ENCODE assay signal across 8 mouse cellular contexts in the genomic region with DNA sequence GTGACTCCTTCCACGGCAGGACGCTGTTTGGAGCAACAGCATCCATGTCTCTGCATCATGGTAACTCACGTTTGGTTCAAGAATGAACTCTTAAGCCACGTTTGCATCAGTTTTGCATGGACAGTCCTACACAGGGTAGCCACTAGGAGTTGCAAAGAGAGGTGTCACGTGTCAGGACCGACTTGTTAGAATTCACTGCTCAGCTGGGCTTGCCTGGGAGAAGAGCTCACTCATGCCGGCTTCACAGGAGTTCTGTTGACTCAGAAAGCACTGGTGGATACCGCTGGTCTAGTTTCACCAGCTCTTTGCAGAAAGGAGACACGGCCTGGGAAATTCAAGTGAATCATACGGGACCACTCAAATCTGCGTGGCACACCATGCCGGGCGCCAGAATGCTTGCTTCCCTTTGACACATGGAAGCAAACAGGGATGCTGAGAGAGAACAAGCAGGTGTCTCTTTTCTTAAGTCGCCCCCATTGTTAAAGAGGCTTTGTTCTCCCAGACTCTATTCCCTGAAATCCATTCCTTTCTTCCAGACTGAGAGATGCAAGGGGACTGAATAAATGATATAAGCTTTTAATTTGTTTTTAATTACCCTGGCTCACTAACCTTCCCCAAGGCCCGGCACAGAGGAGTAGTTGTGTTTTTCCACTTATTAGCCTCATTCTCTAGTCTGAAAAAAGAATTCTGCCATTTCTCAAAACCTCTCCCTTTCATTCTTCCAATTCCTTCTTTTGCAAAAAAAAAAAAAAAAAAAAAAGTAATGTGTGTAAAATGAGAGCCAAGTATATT. TPM values are rescaled to one million over a fixed set of nuclear protein-coding genes. Genes with fewer than 3 reads are reported as not detected.
DNase-seq lines count a peak whose midpoint lies in the region; ATAC-seq lines count a peak whose summit lies in the region.

No protein-coding gene starts in this region.

- 6% methylated on average over 15 of the region's 15 CpGs for WGBS in forebrain, embryonic 15.5 days
- 18% methylated on average over 15 of the region's 15 CpGs for WGBS in midbrain, embryonic 11.5 days

- H3K4me2 ChIP-seq in forebrain, embryonic 15.5 days (replicated peaks), result no peak overlapping the region
- no peak overlapping the region for H3K4me2 ChIP-seq in midbrain, embryonic 11.5 days

- H3K27ac ChIP-seq in forebrain, embryonic 15.5 days (replicated peaks), result peak overlapping the region; percentile 81
- peak overlapping the region; percentile 44 for H3K27ac ChIP-seq in midbrain, embryonic 11.5 days (ENCODE audit: low read depth, low read length)

- H3K9ac ChIP-seq in forebrain, embryonic 15.5 days (replicated peaks), result no peak overlapping the region
- H3K9ac ChIP-seq in midbrain, embryonic 11.5 days (ENCODE audit: low read length), result 0 out of 2 replicates have a peak overlapping the region, but pooled peaks have one; percentile 12

- no peak for DNase-seq in frontal cortex, postnatal 14 days (ENCODE audit: low spot score in 2 of 2)
- DNase-seq in ES-CJ7 (ENCODE audit: low read depth, low spot score), result peak; percentile 31
- DNase-seq in midbrain, embryonic 11.5 days (ENCODE audit: low spot score, missing footprints), result peak; percentile 94
- no peak for DNase-seq in cerebellum, postnatal 36 days
- DNase-seq in cerebellum, postnatal 10 days, result no peak
- no peak for DNase-seq in kidney, postnatal 36 days

- no peaks in the 10 kb centered on the region for H3K27me3 ChIP-seq in forebrain, embryonic 15.5 days
- no peaks in the 10 kb centered on the region for H3K27me3 ChIP-seq in midbrain, embryonic 11.5 days (ENCODE audit: control insufficient read depth, insufficient read depth, low read length)

- peak; percentile 67 for ATAC-seq in frontal cortex, adult (ENCODE audit: low TSS enrichment)
- peak; percentile 69 for ATAC-seq in forebrain, embryonic 15.5 days (replicated peaks)
- peak; percentile 60 for ATAC-seq in midbrain, embryonic 11.5 days (ENCODE audit: low FRiP score)

- no peaks in the 10 kb centered on the region for H3K36me3 ChIP-seq in forebrain, embryonic 15.5 days
- no peaks in the 10 kb centered on the region for H3K36me3 ChIP-seq in midbrain, embryonic 11.5 days (ENCODE audit: control insufficient read depth, insufficient read depth, low read length)

- peaks cover 24% of the 10 kb centered on the region for H3K4me1 ChIP-seq in forebrain, embryonic 15.5 days
- H3K4me1 ChIP-seq in midbrain, embryonic 11.5 days (ENCODE audit: control insufficient read depth, insufficient read depth, low read length), result peaks cover 14% of the 10 kb centered on the region

- no peak overlapping the region for H3K4me3 ChIP-seq in forebrain, embryonic 15.5 days
- H3K4me3 ChIP-seq in midbrain, embryonic 11.5 days (ENCODE audit: low read depth, low read length), result no peak overlapping the region

- no peaks in the 10 kb centered on the region for H3K9me3 ChIP-seq in forebrain, embryonic 15.5 days
- no peaks in the 10 kb centered on the region for H3K9me3 ChIP-seq in midbrain, embryonic 11.5 days (ENCODE audit: control insufficient read depth, low read length)

RNA-seq across cellular contexts. Expression of gene Tlr1, which starts 55.9 kb away (rescaled TPM):
- polyA plus RNA-seq in forebrain, embryonic 15.5 days (2015; fragmentation: Nextera tagmentation; extraction: Ambion mirVana), result 0.19 and 0.50 TPM in 2 replicates
- polyA plus RNA-seq in midbrain, embryonic 11.5 days (2014; fragmentation: Nextera tagmentation; extraction: Ambion mirVana), result 0.62 and 0.85 TPM in 2 replicates

Comparison
In these comparisons a context has a peak if more than half of its experiments do, and no peak if none do; other contexts are left out.
1. DNase-seq: peak in ES-CJ7 (single experiment) and midbrain, embryonic 11.5 days (single experiment); none in frontal cortex, postnatal 14 days (0 of 2), cerebellum, postnatal 36 days (0 of 2), cerebellum, postnatal 10 days (0 of 2) and kidney, postnatal 36 days (0 of 2).
2. Peak in every context shown above with its lines, with median percentiles within 50 percentile points of each other: ATAC-seq.